Mouse (Mus musculus): ENCODE measurements around the gene Wt1. TPM values are rescaled to one million over a fixed set of nuclear protein-coding genes. Genes with fewer than 3 reads are reported as not detected.

Gene Wt1
- polyA plus RNA-seq, 1 experiment from 2014 or later, result 41.9 TPM

GRCm38 (mm10) chr2:105128564-105128963 is 2.2 kb downstream of the Wt1 start:
- Histone ChIP-seq H3K9me3 (no peaks in the 10 kb centered on the region), H3K27ac (no peak overlapping the region), H3K4me1 (peaks cover 37% of the 10 kb centered on the region), H3K4me3 (peak overlapping the region; percentile 55), H3K27me3 (ENCODE audit: insufficient read depth, poor library complexity, severe bottlenecking) (peaks cover 99% of the 10 kb centered on the region), H3K36me3 (no peaks in the 10 kb centered on the region)
- WGBS, result 3% methylated on average over 12 of the region's 12 CpGs
- DNase-seq (ENCODE audit: low spot score), result no peak

- under 1% methylated on average over 32 of the region's 32 CpGs for WGBS
- Histone ChIP-seq H3K27me3 (ENCODE audit: insufficient read depth, poor library complexity, severe bottlenecking) (peaks cover 99% of the 10 kb centered on the region), H3K4me1 (peaks cover 44% of the 10 kb centered on the region), H3K27ac (peak overlapping the region; percentile 31; the same call in 1 of the 2 replicates), H3K36me3 (no peaks in the 10 kb centered on the region), H3K9me3 (no peaks in the 10 kb centered on the region), H3K4me3 (peak overlapping the region; percentile 45)
- no peak for DNase-seq (ENCODE audit: low spot score)
Observed at GRCm38 (mm10) chr2:105130351-105131060, 4.2 kb downstream of the Wt1 start.

GRCm38 (mm10) chr2:105131061-105131810 is 4.9 kb downstream of the Wt1 start:
- Histone ChIP-seq H3K4me1 (peaks cover 43% of the 10 kb centered on the region), H3K9me3 (no peaks in the 10 kb centered on the region), H3K36me3 (no peaks in the 10 kb centered on the region), H3K27ac (0 out of 2 replicates have a peak overlapping the region, but pooled peaks have one; percentile 6), H3K27me3 (ENCODE audit: insufficient read depth, poor library complexity, severe bottlenecking) (peaks cover 99% of the 10 kb centered on the region), H3K4me3 (peak overlapping the region; percentile 45)
- WGBS, result 4% methylated on average over 12 of the region's 12 CpGs
- no peak for DNase-seq (ENCODE audit: low spot score)

- no peak for DNase-seq (ENCODE audit: low spot score)
- Histone ChIP-seq H3K4me3 (no peak overlapping the region), H3K27me3 (ENCODE audit: insufficient read depth, poor library complexity, severe bottlenecking) (peaks cover 99% of the 10 kb centered on the region), H3K27ac (0 out of 2 replicates have a peak overlapping the region, but pooled peaks have one; percentile 59), H3K9me3 (no peaks in the 10 kb centered on the region), H3K4me1 (peaks cover 37% of the 10 kb centered on the region), H3K36me3 (no peaks in the 10 kb centered on the region)
- 9% methylated on average over 2 of the region's 2 CpGs for WGBS
Observed at GRCm38 (mm10) chr2:105131811-105132100, 5.4 kb downstream of the Wt1 start.

- Histone ChIP-seq H3K9me3 (no peaks in the 10 kb centered on the region), H3K27ac (peak overlapping the region; percentile 59; the same call in 1 of the 2 replicates), H3K36me3 (no peaks in the 10 kb centered on the region), H3K4me3 (peak overlapping the region; percentile 45), H3K4me1 (peaks cover 32% of the 10 kb centered on the region), H3K27me3 (ENCODE audit: insufficient read depth, poor library complexity, severe bottlenecking) (peaks cover 99% of the 10 kb centered on the region)
- no peak for DNase-seq (ENCODE audit: low spot score)
- WGBS, result 2% methylated on average over 17 of the region's 17 CpGs
Observed at GRCm38 (mm10) chr2:105132300-105132699, 6.0 kb downstream of the Wt1 start.

GRCm38 (mm10) chr2:105132933-105133795 is 6.8 kb downstream of the Wt1 start:
- H3K4me1 ChIP-seq, result peaks cover 24% of the 10 kb centered on the region
- peak overlapping the region; percentile 60; the same call in 1 of the 2 replicates for H3K27ac ChIP-seq
- peak overlapping the region; percentile 45 for H3K4me3 ChIP-seq
- WGBS, result 2% methylated on average over 43 of the region's 43 CpGs
- no peak for DNase-seq (ENCODE audit: low spot score)
- no peaks in the 10 kb centered on the region for H3K36me3 ChIP-seq
- peaks cover 99% of the 10 kb centered on the region for H3K27me3 ChIP-seq (ENCODE audit: insufficient read depth, poor library complexity, severe bottlenecking)
- no peaks in the 10 kb centered on the region for H3K9me3 ChIP-seq

GRCm38 (mm10) chr2:105134296-105134695 is 8.0 kb downstream of the Wt1 start:
- Histone ChIP-seq H3K36me3 (no peaks in the 10 kb centered on the region), H3K9me3 (no peaks in the 10 kb centered on the region), H3K4me1 (peaks cover 25% of the 10 kb centered on the region), H3K27ac (0 out of 2 replicates have a peak overlapping the region, but pooled peaks have one; percentile 22), H3K4me3 (peak overlapping the region; percentile 40), H3K27me3 (ENCODE audit: insufficient read depth, poor library complexity, severe bottlenecking) (peaks cover 95% of the 10 kb centered on the region)
- under 1% methylated on average over 19 of the region's 19 CpGs for WGBS
- DNase-seq (ENCODE audit: low spot score), result peak; percentile 89

GRCm38 (mm10) chr2:105139471-105139870 is 13.1 kb downstream of the Wt1 start:
- no peaks in the 10 kb centered on the region for H3K9me3 ChIP-seq
- WGBS, result 42% methylated on average over 7 of the region's 7 CpGs
- H3K4me3 ChIP-seq, result no peak overlapping the region
- no peaks in the 10 kb centered on the region for H3K36me3 ChIP-seq
- no peak for DNase-seq (ENCODE audit: low spot score)
- H3K27me3 ChIP-seq (ENCODE audit: insufficient read depth, poor library complexity, severe bottlenecking), result peaks cover 67% of the 10 kb centered on the region
- H3K27ac ChIP-seq, result no peak overlapping the region
- H3K4me1 ChIP-seq, result peaks cover 12% of the 10 kb centered on the region

GRCm38 (mm10) chr2:105141371-105141770 is 15.0 kb downstream of the Wt1 start:
- H3K9me3 ChIP-seq, result no peaks in the 10 kb centered on the region
- no peaks in the 10 kb centered on the region for H3K36me3 ChIP-seq
- H3K27ac ChIP-seq, result no peak overlapping the region
- peaks cover 48% of the 10 kb centered on the region for H3K27me3 ChIP-seq (ENCODE audit: insufficient read depth, poor library complexity, severe bottlenecking)
- peaks cover 6% of the 10 kb centered on the region for H3K4me1 ChIP-seq
- no peak for DNase-seq (ENCODE audit: low spot score)
- H3K4me3 ChIP-seq, result no peak overlapping the region
- 54% methylated on average over 7 of the region's 7 CpGs for WGBS

GRCm38 (mm10) chr2:105143731-105144130 is 17.4 kb downstream of the Wt1 start:
- Histone ChIP-seq H3K4me3 (no peak overlapping the region), H3K4me1 (peaks cover 11% of the 10 kb centered on the region), H3K9me3 (no peaks in the 10 kb centered on the region), H3K27me3 (ENCODE audit: insufficient read depth, poor library complexity, severe bottlenecking) (peaks cover 25% of the 10 kb centered on the region; the same call in 1 of the 2 replicates), H3K27ac (no peak overlapping the region), H3K36me3 (no peaks in the 10 kb centered on the region)
- DNase-seq (ENCODE audit: low spot score), result no peak
- 86% methylated on average over 14 of the region's 14 CpGs for WGBS

- Histone ChIP-seq H3K9me3 (no peaks in the 10 kb centered on the region), H3K36me3 (no peaks in the 10 kb centered on the region), H3K4me3 (no peak overlapping the region), H3K27me3 (ENCODE audit: insufficient read depth, poor library complexity, severe bottlenecking) (no peaks in the 10 kb centered on the region), H3K4me1 (peaks cover 12% of the 10 kb centered on the region; the same call in 1 of the 2 replicates), H3K27ac (no peak overlapping the region)
- DNase-seq (ENCODE audit: low spot score), result no peak
- 92% methylated on average over 5 of the region's 5 CpGs for WGBS
Observed at GRCm38 (mm10) chr2:105151544-105151943, 25.2 kb downstream of the Wt1 start.

GRCm38 (mm10) chr2:105153046-105153445 is 26.7 kb downstream of the Wt1 start:
- Histone ChIP-seq H3K36me3 (no peaks in the 10 kb centered on the region), H3K27me3 (ENCODE audit: insufficient read depth, poor library complexity, severe bottlenecking) (no peaks in the 10 kb centered on the region), H3K4me3 (no peak overlapping the region), H3K27ac (no peak overlapping the region), H3K9me3 (no peaks in the 10 kb centered on the region), H3K4me1 (peaks cover 7% of the 10 kb centered on the region; the same call in 1 of the 2 replicates)
- no peak for DNase-seq (ENCODE audit: low spot score)
- 74% methylated on average over 1 of the region's 1 CpGs for WGBS

Measured in heart, embryonic 10.5 days (tissue).